Mouse (Mus musculus) T-helper 17 cell (primary cell): ENCODE measurements at regions not wholly inside any gene's neighbourhood (a gene's known extent, or its start where the extent isn't known, plus 50 kb on each side); places are given as distances from the start of the nearest gene placed in this dataset.
"Not testable (repeated sequence)": the region's sequence is repeated elsewhere in the genome, so short reads cannot be mapped to it uniquely, and the experiment has no call there.

Source experiments
- in situ Hi-C, 2 experiments: fragments of 300-600 bp; cut with MboI, MseI; formaldehyde crosslinking; loops; 1 replicate in 1 of 2; 2 replicates in 1 of 2; pipeline ENCODE4 v1.15.1; 2025; ENCODE audit warnings: high pct_unique_total_duplicates in 2 of 2

DNA sequence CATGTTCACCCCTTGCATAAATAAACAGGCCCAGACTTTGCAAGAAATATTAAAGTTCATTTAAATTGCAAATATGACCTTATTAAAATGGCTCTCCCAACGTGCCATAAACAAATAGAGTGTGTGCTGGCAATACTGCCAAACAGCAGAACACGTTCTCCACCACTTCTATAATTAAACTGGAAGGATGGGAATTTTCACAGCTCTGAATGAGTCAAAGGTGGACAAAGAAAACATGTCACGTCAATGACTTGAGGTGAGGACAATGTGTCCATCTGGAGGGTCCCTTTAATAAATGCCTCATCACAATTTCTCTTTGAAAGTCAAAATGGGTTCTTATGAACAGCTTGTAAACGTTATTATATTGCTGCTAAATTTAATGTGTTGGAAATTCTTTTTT is 114.8 kb downstream of the Galc start:
- in situ Hi-C loops: no loop called here

DNA sequence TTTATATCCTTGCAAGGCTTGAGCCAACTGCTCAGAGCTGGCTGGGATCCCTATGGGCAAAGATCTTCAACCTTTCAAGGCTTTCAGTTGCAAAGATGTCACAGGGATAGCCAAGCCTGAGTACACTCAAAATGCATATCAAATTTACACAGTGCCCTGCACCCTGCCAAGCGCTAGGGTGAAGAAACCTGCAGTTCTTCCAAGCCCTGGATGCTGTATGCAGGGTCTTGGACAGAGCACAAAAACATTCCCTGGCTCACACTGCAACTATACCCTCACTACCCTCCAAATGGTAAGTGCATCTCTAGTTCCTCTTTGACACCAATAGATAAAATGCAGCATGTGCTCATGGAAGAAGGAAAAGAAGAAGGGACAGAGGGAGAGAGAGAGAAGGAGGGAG is 116.1 kb downstream of the Galc start:
- in situ Hi-C loops: no loop called here

DNA sequence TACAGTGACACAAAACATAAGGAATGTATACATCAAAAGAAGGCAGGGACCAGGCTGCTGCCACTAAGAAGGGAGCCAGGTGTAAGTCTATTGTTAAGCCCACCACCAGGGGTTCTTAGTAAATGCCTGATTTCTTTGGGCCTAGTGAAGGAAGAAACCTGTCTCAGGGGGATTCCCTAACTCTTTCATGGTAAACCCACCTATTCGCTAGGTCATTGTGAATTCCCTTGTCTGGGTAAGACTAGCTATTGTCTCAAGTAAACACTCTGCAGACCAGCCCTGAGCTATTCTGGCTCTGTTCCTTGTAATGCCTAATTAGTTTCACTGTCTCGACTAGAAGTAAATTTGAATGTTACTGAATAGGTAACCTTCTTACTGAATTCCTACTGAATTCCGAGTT is 119.4 kb downstream of the Galc start:
- in situ Hi-C loops: not testable (repeated sequence)

DNA sequence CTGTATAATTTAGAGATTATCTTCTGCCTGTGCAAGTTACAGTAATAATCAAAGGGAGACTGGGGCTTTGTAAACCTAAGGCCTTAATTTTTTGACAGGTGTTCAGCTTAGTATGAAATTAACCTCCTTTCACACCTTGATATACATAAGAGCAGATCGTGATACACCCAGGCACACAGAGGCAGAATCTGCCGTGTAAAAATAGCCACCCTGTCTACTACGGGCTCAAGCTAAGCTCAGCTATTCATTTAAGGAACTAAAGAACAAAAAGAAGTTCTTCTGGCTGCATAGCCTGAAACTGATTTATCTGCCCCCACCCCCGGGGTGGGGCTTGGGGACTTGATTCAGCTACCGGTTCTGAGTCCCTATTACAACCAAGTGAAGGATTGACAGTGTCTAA is 128.0 kb downstream of the Galc start:
- in situ Hi-C loops: no loop called here

DNA sequence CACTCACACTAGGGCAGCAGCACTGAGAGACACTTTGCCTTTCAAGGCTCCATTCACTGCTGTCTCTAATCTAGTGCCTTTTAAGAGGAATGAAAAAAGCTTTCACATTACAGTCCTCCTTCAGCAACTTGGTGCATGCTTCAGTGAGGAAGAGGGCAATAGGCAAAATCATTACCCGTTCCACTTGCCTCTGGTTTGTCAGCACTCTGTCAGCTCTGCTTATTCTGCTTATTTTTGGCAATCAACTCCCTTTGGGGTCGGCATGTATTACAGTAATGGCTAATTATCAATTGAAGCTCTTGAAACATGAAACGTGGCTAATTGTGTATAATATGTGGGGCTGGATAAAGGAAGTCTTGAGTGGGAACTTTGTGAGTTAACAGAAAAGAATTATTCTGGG is 135.7 kb downstream of the Galc start:
- in situ Hi-C loops: no loop called here

DNA sequence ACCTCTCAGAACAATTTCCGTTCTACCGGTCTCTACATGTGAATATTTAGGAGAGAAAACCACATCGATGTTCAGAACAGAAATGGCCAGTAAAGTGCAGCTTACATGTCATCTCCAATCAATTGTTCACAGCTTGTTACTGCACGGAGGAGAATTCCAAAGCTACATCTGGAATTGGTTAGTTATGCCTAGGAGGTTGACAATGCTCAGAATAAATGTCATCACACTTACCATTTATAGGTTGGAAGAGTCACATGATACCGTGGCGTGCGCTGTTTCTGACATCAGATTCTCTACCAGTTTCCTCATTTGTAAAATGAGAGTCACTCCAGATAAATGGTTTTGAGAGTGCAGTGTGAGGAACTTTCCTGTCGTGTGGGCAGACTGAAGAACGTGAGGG is 151.2 kb downstream of the Galc start:
- in situ Hi-C loops: no loop called here

DNA sequence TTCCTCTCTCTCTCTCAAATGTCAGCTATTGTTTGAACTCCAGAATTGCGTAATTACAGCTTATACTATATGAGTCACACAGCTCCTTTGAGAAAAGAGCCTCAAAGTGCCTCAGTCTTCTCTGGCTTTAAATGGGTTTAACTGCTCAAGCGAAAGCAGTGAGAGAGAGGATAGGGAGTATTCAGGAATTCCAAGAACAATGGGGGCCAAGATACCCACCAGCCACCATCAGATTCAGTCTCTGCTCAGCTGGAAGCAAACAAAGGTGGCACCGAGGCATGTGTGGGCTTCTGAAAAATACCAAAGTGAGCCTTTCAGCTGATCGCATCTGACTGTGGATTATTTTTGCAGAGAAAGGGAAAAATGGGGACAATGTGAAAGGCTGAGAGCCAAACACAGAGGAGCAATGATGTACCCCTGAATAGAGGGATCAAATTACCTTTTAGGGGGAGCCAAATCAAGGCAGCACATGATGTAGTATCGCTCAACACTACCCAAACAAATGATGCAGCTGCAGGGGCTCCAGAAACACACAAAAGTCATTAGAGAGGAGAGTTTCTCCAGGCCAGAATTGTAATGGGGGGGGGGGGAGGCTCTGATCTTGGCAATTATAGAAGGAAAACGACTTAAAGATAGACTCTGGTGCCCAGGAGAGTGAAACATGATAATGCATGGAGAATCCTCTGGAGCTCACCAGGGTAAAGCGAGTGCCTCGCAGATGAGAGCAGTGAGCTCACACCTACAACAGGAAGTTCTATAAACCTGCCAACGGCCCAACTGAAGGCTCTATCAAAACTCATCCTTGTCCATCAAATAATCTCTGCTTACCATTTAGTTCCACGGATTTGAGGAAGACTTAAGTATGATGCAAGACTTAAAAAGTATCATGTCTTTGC is 152.2 kb downstream of the Galc start:
- in situ Hi-C loops: no loop called here

DNA sequence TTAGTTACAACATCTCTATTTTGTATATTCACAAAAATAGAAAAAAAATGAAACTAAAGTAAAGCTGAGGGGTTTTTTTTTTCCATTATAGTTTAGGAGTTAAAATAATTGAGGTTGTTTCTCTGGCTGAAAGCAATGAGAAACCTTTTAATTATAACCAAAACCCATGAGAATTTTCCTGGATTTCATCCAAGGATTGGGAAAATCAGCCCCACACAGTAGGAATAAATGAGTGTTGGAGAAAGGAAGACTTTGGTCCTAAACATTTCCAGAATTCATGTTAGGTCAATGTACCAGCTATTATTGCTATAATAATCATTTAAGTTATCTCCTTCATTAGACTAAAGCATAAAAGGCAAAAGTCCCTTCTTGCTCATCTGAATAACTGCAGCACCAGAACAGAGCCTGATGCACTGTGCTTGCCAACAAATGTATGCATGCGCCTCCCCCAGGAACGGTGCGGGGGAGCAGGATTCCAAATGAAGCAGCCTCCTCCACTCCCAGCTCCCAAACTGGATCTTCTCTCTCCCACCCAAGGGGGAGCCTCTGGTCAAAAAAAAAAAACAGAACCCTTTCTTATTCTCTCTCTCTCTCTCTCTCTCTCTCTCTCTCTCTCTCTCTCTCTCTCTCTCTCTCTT is 153.0 kb downstream of the Galc start:
- in situ Hi-C loops: no loop called here

DNA sequence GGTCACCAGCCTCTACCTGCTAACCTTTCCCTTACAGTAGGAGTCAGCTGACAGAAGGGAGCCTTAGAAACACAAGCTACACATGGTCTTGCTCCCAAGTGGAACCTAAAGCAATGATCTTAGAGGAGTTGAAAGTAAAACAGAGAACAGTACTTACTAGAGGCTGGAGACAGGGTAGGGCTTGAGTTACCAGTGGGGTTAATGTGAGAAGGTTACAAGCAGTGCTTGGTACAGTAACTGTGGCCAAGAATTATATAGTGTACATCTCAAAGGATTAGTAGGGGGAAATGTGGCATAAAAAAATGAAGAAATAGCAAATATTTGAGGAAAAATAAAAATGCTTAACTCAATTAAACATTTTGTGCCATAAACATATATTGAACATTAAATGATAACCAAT is 153.5 kb downstream of the Galc start:
- in situ Hi-C loops: no loop called here

DNA sequence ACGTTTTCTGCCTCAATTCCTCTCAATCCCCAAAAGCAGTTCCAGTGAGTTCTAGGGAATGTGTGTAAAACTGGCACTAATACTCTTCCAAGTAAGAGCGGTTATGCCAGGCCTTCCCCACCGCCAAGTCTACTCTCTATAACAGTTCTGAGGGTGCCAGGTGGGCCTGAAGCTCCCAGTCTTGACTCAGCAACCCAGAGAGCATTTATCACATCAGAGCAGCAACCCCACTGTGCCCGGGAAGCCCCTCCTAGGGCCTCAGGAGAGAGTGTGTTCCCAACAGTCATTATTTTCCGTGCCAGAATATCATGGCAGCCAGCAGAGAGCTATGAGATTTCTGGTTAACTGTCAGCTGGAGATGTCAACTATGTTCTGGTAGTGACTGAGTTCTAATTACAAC is 169.1 kb downstream of the Galc start:
- in situ Hi-C loops: no loop called here

DNA sequence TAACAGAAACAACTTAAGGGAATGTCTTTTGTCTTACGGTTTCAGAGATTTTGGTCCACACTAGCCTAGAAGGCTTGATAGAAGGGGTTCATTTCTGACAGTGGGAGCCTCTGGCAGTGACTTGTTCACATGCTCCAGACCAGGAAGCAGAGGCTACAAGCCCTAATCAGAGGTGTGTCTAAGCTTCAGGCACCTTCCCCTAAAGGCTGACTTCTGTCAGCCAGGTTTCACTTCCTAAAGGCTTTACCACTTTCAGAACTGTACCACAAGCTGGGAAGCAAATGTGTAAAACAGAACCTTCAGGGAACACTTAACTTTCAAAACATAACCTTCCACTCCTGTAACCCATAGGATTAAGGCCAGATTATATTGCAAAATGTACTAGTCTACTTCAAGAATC is 180.9 kb downstream of the Galc start:
- in situ Hi-C loops: no loop called here

DNA sequence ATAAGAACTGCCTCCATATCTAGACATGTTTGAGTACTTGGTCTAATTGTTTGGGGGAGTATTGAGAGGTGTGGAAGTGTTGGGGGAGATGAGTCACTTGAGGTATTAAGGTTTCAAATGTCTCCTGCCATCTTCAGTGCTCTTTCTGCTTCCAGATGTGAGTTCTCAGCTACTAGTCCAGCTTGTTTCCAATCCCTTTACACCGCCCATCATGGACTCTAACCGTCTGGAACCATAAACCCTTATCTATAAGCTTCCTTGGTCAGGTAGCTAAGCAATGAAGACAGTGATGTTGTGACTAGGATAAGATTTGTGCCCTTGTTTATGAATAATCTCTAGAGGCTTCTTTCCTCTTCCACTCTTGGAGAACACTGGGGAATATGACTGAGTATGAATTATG is 183.7 kb downstream of the Galc start:
- in situ Hi-C loops: no loop called here

DNA sequence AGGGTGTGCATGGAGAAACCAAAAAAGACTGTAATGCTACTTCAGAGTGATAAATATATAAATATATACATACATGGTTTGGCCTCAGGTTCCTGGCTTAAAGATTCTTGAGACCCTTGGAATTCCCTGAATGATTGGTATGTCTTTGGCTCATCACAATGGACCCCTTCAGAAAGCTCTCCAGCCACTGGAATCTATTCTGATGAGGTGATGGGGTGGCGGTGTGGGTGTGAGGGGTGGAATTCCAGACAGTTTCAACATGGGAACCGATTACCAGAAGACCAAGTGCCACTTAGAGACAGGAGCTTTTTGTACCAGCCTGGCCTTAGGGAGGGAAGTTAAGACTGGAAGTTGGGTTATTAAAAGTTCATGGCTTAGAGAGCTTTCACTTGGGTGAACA is 190.1 kb downstream of the Galc start:
- in situ Hi-C loops: no loop called here

DNA sequence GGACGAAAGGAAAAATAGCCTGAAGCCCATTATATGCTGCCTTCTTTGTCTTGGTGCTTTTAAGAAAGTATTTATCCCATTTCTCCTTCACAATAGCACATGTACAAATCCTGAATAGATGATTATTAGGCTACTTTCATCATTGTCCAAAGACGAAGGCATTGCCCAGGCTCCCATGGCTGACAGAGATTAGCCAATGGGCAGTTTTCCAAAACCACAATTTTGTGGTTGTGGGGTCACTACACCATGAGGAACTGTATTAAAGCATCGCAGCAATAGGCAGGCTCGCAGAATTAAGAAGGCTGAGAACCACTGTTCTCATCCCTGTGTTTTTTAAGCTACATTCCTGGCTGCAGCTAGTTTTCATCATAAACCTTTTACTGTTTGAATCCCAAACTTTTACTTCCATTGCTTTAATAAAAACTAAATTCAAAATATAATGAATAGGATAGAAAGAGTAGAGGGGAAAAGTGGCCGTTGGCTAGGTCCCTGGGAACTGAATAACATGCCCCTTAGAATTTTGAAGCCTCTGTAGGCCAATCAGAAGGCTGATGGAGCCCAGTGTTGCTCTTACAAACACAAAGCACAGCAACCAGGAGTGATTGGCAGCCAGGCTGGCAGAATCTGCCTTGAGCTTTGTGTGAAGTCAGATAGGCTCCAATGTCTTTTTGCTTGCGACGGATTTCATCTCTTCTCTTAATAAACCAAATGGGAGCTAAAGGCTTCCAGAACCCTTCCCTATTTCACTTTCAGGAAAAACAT is 199.7 kb downstream of the Galc start:
- in situ Hi-C loops: no loop called here

DNA sequence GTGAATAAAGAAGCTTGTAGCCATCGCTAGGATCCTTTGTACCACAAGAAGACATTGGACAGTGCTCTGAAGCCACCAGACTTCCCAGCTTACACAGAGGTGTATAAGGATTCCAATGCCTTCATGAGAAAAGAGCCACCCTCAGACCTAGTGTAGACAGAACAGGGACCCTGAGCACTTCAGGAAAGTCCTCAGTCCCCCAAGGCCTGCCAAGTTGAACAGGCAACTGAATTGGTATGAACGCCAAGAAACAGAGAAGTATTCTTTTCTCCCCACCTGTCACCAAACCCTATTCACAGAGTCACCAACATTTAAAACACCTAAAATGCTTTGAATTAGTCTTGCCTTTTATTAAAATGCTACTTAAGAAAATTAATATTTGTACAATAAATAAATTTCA is 200.3 kb downstream of the Galc start:
- in situ Hi-C loops: no loop called here

DNA sequence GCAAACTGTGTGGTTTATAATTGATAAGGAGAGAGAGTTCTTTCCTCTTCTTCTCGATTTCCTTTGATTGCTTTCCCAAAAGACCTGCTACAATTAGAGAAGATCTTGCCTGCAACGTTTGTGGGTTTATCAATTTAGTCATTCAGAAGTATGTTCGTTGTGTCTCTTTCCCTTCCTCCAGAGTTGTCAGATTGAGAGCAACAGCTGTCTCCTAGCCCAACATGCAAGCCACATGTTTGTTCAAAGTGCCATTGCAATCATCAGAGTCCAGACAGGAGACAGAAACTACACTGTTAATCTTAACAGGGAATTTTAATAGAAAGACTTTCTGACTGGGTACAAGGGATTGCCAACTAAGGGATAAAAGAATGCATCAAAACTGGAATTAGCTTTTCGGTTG is 208.3 kb downstream of the Galc start:
- in situ Hi-C loops: no loop called here

DNA sequence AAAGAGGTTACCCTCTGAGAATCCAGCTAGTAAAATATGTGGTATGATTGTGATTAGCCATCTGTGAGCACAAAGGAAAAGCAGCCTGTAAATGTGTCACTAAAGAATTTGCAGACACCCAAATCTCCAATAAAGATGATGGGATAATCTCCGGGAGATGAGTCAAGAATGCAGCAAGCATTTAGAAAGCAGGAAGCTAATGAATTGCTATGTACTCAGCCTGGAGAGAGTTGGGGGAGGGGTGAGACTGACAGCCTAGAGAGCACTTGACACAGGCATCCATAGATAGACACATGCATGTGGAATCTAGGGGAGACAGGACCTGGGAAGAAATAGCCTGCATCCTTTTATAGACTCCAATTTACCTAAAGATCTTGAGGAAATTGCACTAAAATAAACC is 208.8 kb downstream of the Galc start:
- in situ Hi-C loops: no loop called here

DNA sequence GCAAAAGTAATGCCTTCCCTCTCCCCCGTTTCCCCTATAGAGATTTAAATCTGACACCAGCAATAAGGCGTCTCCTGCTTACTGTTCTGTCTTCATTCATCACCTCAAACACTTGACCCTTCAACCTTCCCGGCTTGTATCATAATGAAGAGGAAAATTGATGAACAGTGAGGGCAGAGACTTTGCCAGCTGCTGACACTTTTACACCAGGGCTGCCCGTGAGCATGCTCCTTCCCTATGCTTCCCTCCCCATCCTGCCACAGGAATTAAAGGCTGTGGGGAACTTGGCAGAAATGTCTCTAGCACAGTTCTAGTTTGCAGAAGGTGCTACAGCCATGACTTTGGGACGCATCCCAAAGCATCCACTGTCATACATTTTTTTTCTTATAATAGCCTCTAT is 209.2 kb downstream of the Galc start:
- in situ Hi-C loops: no loop called here

DNA sequence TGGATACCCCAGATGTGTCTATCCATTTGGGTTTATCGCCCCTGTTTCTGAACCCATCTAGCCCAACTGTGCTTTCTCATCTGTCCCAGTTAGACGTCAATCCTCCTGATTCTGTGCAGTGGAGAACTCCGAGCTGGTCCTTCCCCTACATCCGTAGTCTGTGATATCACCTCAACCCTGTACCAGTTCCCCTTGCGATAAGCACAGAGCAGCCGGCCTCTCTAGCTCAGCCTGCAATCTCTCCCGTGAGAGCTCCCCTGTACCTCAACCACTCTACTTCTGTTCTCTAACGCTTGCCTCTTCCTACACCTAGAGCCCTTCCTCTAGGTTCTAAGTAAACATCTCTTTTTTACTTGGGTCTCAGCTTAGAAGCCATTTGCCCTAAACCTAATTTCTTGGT is 211.5 kb downstream of the Galc start:
- in situ Hi-C loops: no loop called here

DNA sequence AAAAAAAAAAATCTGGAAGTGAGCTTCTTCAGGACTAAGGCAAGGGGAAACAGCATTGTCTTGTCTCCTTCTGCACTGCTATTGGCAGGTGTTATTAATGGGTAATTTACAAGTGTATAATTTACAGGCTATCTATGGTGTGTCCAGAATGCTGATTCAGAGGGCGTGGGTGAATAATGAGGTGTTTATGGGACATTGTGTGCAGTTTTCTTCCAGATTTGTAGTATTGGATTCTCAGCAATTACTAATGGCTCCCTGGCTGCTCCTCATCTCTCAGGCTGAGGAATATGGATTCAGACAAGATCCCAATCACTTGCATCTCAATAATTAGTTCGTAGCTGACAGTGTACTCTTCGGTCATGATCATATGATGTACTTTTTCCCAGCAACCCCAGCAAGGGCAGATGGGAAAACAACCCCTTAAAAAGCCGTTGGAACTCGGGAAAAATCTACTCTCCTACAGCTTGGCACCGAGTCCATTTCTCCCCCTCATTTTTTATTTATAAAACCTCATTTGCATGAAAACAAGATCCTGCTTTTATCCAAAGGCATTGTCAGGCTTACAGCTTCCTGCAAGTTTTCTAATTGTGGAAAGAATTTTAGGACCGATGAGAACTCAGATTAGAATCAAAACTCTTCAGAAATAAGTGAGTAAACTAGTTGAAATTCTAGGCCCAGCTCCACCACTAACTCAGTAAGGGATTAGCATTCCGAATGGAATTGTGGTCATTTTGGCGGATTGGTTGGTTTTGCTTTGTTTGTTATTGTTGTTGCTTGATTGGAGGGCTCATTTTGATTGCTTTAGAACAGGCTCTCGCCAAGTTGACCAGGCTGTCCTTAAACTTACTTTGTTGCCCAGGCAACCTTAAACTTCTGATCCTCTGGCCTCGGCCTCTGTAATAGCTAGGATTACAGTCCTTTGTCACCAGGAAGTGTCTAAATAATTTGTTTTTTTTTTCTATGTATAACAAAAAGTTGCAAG is 212.5 kb downstream of the Galc start:
- in situ Hi-C loops: no loop called here

DNA sequence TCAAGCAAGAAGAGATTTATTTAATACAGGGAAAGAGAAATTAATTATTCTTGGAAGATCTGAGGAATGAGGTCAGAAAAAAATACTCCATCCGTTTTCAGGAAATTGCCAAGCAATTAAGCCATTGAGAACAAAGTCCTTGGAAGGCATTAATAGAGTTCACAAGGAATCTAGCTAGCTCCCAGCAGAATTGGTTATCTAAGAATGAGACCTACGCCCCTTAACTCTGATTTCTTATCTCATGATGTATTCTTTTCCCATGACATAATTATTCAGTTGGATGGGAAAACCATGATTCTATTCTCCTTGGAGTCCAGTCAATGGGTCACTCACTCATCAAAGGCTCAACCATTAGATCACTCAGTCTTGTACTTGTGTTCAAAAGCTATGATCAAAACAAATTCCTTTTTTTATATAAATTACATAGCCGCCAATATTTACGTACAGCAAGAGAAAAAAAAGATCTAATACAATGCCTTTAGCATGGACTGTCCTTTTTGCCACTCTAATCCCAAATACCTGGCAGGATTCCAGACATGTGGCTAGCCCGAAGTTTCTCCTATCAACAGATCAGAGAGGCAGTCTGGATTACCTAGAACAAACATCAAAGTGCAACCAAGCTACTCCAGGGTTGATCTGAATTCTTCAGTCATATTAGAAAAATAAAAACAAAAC is 213.3 kb downstream of the Galc start:
- in situ Hi-C loops: no loop called here
